Mouse (Mus musculus): ENCODE measurements around the gene Lamc1.

- TF ChIP-seq CTCF (IDR thresholded peaks at IDR 0.05) (no peak), EP300 (IDR thresholded peaks at IDR 0.05) (no peak)
Measured at GRCm38 (mm10) chr1:153347726-153348125, 15.1 kb upstream of the Lamc1 start.
